In the genomic region with DNA sequence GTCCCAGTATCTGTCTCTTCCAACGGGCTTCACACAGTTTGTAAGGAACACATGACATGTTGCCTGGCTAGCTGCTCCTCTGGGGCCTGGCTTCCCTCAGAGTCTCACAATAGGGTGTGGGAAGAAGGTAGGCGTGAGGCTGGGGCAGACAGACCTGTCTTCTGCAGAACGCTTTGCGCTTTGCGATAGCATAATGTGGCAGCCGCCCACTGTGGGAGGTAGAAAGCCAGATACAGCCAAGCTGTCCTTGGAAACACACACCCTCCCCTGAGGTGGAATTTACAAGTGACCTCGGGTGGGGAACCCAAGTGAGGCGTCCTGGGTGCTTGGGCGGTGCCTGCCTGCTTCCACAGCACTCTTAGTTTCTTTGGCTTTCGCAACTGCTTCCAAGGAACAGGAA, we compare ENCODE assay signal across 13 mouse cellular contexts. TPM values are rescaled to one million over a fixed set of nuclear protein-coding genes. Genes with fewer than 3 reads are reported as not detected.
A peak's percentile ranks its signal among the peaks of the same experiment; 100 is the strongest.
DNase-seq lines count a peak whose midpoint lies in the region; ATAC-seq and TF ChIP-seq lines count a peak whose summit lies in the region.
"Had no signal": no experiment of that assay in that cellular context is flagged by ENCODE, and none has a peak within 500 bp of the region (broad histone marks: within the 10 kb centered on the region; RNA-seq: fewer than 3 reads in every experiment).

No protein-coding gene starts in this region.

- WGBS in heart, embryonic 15.5 days = 50% methylated on average over 10 of the region's 10 CpGs
- WGBS in intestine, postnatal 0 days = 33% methylated on average over 10 of the region's 10 CpGs
- 48% methylated on average over 10 of the region's 10 CpGs for WGBS in stomach, embryonic 15.5 days

- intact Hi-C loops in heart, postnatal 10 days (cut with DNase I) = no loop called here

- no peak overlapping the region for H3K4me3 ChIP-seq in heart, embryonic 15.5 days
- H3K4me3 ChIP-seq in intestine, postnatal 0 days (ENCODE audit: low read depth, low read length) = no peak overlapping the region
- H3K4me3 ChIP-seq in stomach, embryonic 15.5 days (replicated peaks) = no peak overlapping the region
- H3K4me3 ChIP-seq: lung, embryonic 15.5 days had no signal

- no peaks in the 10 kb centered on the region for H3K36me3 ChIP-seq in heart, embryonic 15.5 days
- no peaks in the 10 kb centered on the region for H3K36me3 ChIP-seq in intestine, postnatal 0 days (ENCODE audit: control insufficient read depth, insufficient read depth)
- H3K36me3 ChIP-seq in stomach, embryonic 15.5 days = no peaks in the 10 kb centered on the region
- H3K36me3 ChIP-seq: lung, embryonic 15.5 days had no signal

- no peaks in the 10 kb centered on the region for H3K27me3 ChIP-seq in heart, embryonic 15.5 days
- H3K27me3 ChIP-seq in intestine, postnatal 0 days (replicated peaks; ENCODE audit: control insufficient read depth, insufficient read depth, low read length) = no peaks in the 10 kb centered on the region
- H3K27me3 ChIP-seq in stomach, embryonic 15.5 days (replicated peaks) = no peaks in the 10 kb centered on the region
- H3K27me3 ChIP-seq: lung, embryonic 15.5 days had no signal

- TF ChIP-seq CTCF in intestine, postnatal 0 days (IDR thresholded peaks at IDR 0.05; ENCODE audit: low read depth) = no peak

- no peak for DNase-seq in heart, postnatal 10 days
- DNase-seq in ovary, postnatal 36 days (ENCODE audit: low spot score) = peak; percentile 68
- DNase-seq in ovary, postnatal 10 days (ENCODE audit: low spot score) = no peak
- no peak for DNase-seq in yolk sac, embryonic 10.5 days (ENCODE audit: low spot score)
- DNase-seq: cerebellum, postnatal 14 days; gastrocnemius, postnatal 25 days; thymus, postnatal 25 days had no signal

- H3K9me3 ChIP-seq in heart, embryonic 15.5 days (replicated peaks) = no peaks in the 10 kb centered on the region
- H3K9me3 ChIP-seq in intestine, postnatal 0 days (ENCODE audit: control insufficient read depth) = no peaks in the 10 kb centered on the region
- H3K9me3 ChIP-seq in stomach, embryonic 15.5 days = no peaks in the 10 kb centered on the region
- H3K9me3 ChIP-seq: lung, embryonic 15.5 days had no signal

- H3K9ac ChIP-seq in heart, embryonic 15.5 days = no peak overlapping the region
- H3K9ac ChIP-seq in intestine, postnatal 0 days (ENCODE audit: low read depth, low read length) = no peak overlapping the region
- H3K9ac ChIP-seq in stomach, embryonic 15.5 days = no peak overlapping the region
- H3K9ac ChIP-seq: lung, embryonic 15.5 days had no signal

- 0 out of 2 replicates have a peak overlapping the region, but pooled peaks have one; percentile 1 for H3K27ac ChIP-seq in heart, embryonic 15.5 days
- H3K27ac ChIP-seq in intestine, postnatal 0 days (ENCODE audit: low read depth, low read length) = no peak overlapping the region
- H3K27ac ChIP-seq in stomach, embryonic 15.5 days = peak overlapping the region; percentile 2
- H3K27ac ChIP-seq: hindbrain, postnatal 0 days had no signal

- no peak for ATAC-seq in heart, embryonic 15.5 days (replicated peaks; ENCODE audit: insufficient number of reproducible peaks, insufficient read depth, low FRiP score, low read depth)
- ATAC-seq in intestine, postnatal 0 days = no peak
- ATAC-seq in stomach, embryonic 15.5 days (ENCODE audit: insufficient read depth, low FRiP score, low read depth) = no peak
- ATAC-seq in megakaryocyte-erythroid progenitor cell, adult 5-6 weeks (replicated peaks; ENCODE audit: low FRiP score, low TSS enrichment, poor library complexity, severe bottlenecking) = no peak
- ATAC-seq: hindbrain, postnatal 0 days had no signal

- peaks cover 59% of the 10 kb centered on the region for H3K4me1 ChIP-seq in heart, embryonic 15.5 days (replicated peaks)
- peaks cover 14% of the 10 kb centered on the region; the same call in 1 of the 2 replicates for H3K4me1 ChIP-seq in intestine, postnatal 0 days (replicated peaks; ENCODE audit: control insufficient read depth, insufficient read depth, low read length)
- H3K4me1 ChIP-seq in stomach, embryonic 15.5 days = peaks cover 22% of the 10 kb centered on the region

- no peak overlapping the region for H3K4me2 ChIP-seq in heart, embryonic 15.5 days
- peak overlapping the region; percentile 49 for H3K4me2 ChIP-seq in intestine, postnatal 0 days (replicated peaks; ENCODE audit: low read depth)
- H3K4me2 ChIP-seq in stomach, embryonic 15.5 days = no peak overlapping the region
- H3K4me2 ChIP-seq: lung, embryonic 15.5 days had no signal

RNA-seq across cellular contexts. Expression of a gene that starts 54.2 kb away (rescaled TPM):
- 6.1 and 7.5 TPM in 2 replicates for polyA plus RNA-seq in heart, embryonic 15.5 days (2015; fragmentation: Nextera tagmentation; extraction: Ambion mirVana)
- 10 to 100 TPM; 81.4 to 93.6 TPM for total RNA-seq in heart, postnatal 10 days (2021)
- polyA plus RNA-seq in intestine, postnatal 0 days (2015; fragmentation: Nextera tagmentation; extraction: Ambion mirVana) = 2.3 and 3.4 TPM in 2 replicates
- 8.9 and 9.4 TPM in 2 replicates for polyA plus RNA-seq in stomach, embryonic 15.5 days (2015; fragmentation: Nextera tagmentation; extraction: Ambion mirVana)
- 11.5 and 12.9 TPM in 2 replicates for total RNA-seq in megakaryocyte-erythroid progenitor cell, adult 5-6 weeks (2014; fragmentation: Nextera tagmentation)
- 6.1 and 6.3 TPM in 2 replicates for total RNA-seq in megakaryocyte-erythroid progenitor cell, adult 5-6 weeks (2017)
